Mouse (Mus musculus): ENCODE results near the gene Gm1604a.
"Not testable (repeated sequence)": the region's sequence is repeated elsewhere in the genome, so short reads cannot be mapped to it uniquely, and the experiment has no call there.

Gene Gm1604a

GRCm38 (mm10) chr17:7068997-7069539, 43.7 kb downstream of the Gm1604a start:
- not testable (repeated sequence) for DNase-seq (ENCODE audit: extremely low read depth, insufficient read length, low spot score)

DNA sequence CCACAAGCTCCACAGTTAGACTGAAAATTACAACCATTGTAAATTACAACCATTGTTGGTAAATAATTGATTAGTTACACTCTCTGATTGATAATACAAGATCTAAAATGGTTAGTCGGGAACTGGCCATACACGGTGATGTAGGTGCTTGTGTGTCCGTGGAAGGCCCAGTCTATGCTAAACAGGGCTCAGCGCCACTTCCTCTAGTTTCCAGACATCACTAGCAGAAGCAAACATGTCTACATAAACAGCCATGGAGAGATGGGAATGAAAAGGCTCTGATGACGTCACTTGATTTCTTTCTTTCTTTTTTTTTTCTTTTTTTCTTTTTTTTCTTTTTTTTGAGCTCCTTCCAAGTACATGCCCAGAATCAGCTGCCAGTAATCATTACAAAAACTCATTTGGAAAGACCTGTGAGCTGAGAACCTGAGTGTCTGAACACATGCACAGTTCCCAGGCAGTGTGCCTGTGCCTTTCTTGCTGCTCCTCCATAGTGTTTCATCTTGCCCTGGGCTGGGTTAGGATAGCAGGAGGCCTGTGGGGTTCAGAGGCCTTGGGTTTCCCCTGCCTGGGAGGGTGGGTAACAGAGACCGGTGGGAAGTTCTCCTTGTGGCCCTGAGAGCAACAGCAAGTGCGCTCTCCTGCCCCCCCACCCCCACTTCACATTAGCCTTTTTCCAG, 44.3 kb downstream of the Gm1604a start:
- not testable (repeated sequence) for DNase-seq (ENCODE audit: extremely low read depth, insufficient read length, low spot score)

DNA sequence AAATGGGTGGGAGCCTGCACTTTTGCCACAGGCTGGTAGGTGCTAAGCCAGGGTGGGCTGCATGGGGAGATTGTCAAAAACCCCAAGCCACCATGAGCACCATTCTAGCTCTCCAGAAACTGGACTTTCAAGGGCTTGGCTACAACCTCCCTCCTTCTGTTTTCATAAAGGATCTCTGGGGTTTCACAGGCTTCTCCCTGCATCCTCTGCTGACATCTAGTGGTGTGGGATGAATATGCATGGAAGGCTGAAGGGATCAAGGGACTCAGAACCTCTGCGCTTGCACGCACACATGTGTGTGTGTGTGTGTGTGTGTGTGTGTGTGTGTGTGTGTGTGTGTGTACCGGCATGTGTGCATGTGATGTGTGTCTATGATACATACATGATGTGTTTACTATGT, 49.1 kb downstream of the Gm1604a start:
- DNase-seq (ENCODE audit: extremely low read depth, insufficient read length, low spot score) = not testable (repeated sequence)

- not testable (repeated sequence) for DNase-seq (ENCODE audit: extremely low read depth, insufficient read length, low spot score)
Measured at GRCm38 (mm10) chr17:7075519-7075918, 50.2 kb downstream of the Gm1604a start.

DNA sequence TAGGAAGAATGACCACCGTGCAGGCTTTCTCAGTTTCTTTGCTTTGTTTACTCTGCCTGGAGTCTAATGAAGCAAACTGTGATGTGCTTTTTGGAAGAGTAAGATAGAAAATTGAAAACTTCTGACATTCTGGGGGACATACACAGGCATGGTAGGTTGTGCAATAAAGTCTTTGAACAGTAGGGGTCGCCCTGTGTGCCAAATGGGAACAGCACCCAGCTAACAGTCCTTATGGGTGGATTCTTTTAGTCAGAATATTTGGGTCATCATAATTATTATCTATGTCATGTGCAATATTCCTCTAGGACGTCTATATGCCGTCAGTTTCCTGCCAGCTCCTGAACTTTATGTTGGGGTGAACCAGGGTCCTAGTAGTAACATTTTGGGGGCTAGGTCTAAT, 54.2 kb downstream of the Gm1604a start:
- DNase-seq (ENCODE audit: extremely low read depth, insufficient read length, low spot score) = not testable (repeated sequence)

GRCm38 (mm10) chr17:7084523-7084922, 59.2 kb downstream of the Gm1604a start:
- DNase-seq (ENCODE audit: extremely low read depth, insufficient read length, low spot score) = not testable (repeated sequence)

GRCm38 (mm10) chr17:7085469-7086168, 60.3 kb downstream of the Gm1604a start:
- DNase-seq (ENCODE audit: extremely low read depth, insufficient read length, low spot score) = not testable (repeated sequence)

DNA sequence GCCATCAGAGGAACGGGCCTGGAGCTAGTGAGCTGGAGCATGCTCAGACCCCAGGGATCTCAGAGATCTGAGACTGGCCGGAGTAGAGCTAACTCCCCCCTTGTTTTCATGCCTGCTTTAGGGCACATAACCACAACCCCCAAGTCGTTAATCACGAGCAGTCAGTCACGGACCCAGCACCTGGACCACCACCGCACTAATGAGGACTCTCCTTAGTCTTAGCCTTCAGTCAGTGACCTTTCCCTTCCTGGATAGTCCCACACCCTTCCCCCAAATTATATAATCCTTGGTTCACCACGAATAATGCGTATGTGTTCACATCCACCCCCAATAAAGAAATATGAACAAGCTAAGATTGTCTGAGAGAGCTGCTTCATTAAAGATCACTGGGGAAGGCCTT, 61.5 kb downstream of the Gm1604a start:
- not testable (repeated sequence) for DNase-seq (ENCODE audit: extremely low read depth, insufficient read length, low spot score)

GRCm38 (mm10) chr17:7097835-7098519, 72.6 kb downstream of the Gm1604a start:
- DNase-seq (ENCODE audit: extremely low read depth, insufficient read length, low spot score) = not testable (repeated sequence)

GRCm38 (mm10) chr17:7099096-7099495, 73.7 kb downstream of the Gm1604a start:
- not testable (repeated sequence) for DNase-seq (ENCODE audit: extremely low read depth, insufficient read length, low spot score)

GRCm38 (mm10) chr17:7102945-7103344, 77.6 kb downstream of the Gm1604a start:
- DNase-seq (ENCODE audit: extremely low read depth, insufficient read length, low spot score) = not testable (repeated sequence)

DNA sequence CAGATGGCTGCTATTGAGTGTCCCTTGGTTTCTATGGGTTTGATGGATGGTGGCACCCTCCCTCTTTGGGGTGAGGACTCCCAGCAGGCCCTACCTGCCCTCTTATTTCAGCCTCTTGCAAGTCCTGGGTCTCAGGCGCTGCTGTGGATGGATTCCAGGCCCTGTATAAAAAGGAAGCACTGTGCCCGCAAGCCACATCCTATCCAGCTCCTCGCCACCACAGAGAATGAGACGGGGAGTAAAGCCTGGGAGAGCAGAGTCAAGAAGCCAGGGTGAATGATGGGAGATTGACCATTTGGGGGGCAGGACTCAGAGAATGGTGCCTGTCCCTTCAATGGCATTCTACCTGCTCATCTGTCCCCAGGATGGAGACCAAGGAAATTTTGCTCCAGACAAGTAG, 86.3 kb downstream of the Gm1604a start:
- DNase-seq (ENCODE audit: extremely low read depth, insufficient read length, low spot score) = not testable (repeated sequence)

DNA sequence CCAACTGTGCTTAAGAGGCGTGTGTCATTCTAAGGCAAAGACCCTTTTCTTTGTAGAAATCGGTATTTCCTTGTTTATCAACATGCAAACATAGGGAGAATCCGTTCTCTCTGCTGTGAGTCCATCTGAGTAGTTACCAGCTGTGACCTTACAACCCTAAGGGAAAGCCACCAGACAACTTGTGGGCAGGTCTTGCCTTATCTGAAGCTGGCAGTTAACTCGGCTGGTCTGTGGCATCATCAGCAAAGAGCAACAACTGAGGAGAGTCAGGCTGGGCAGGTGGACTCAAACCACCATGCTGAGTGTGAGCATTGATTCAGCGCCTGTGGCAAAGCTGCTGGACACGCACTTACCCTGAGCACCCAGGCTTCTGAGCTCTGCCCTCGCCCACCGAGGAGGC, 90.9 kb downstream of the Gm1604a start:
- DNase-seq (ENCODE audit: extremely low read depth, insufficient read length, low spot score) = not testable (repeated sequence)

DNA sequence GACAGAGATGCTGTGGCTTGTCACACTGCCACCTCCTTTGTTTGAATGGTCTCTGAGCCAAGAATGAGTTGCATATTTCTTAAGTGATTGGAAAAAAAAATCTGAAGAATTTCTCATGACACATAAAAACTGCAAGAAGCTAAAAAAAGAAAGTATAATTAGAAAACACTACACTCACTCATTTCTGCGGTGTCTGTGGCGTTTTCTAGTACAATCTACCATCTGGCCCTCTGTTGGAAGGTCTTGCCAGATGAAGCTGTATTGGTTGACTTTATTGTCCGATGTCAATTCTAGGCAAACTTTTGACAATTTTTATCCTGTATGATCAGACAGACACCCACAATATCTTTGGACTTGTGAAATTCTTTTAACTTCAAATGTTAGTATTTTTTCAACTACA, 95.5 kb downstream of the Gm1604a start:
- not testable (repeated sequence) for DNase-seq (ENCODE audit: extremely low read depth, insufficient read length, low spot score)

DNA sequence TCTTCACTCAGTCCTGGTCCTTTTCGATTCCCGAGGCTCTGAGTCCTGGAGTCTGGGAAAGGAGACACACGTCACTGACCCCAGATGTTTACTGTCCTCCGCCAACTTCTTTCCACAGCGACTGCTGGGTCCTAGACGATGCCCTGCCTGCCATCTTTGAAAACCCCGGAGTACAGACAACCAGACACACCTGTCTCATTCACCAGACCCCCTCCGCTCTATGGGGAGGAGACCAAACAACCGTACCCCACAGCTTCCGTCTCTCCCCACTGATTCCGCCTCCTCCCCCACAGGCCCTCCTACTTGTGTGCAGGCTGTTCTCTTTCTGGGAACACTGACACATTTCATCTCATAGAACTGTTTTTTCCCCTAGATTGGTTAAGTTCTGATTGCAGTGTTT, 97.2 kb downstream of the Gm1604a start:
- DNase-seq (ENCODE audit: extremely low read depth, insufficient read length, low spot score) = not testable (repeated sequence)

DNA sequence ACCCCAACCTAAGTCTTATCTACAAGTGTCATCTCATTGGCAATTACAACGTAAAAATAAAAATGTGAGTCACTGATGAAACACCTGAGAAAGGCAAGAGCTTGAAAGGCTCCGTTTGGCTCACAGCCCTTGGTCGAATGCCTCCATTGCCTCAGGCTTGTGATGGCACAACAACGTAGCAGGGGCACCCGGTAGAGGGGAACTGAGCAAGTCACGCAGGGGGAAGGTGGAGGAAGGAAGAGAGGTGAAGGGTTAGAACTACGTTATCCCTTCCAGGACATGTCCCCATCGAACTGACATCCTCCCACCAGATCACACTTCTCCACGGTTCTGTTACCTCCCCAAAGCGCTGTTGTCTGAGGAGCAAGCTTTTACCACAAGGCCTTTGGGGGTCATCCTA, 101.1 kb downstream of the Gm1604a start:
- DNase-seq (ENCODE audit: extremely low read depth, insufficient read length, low spot score) = not testable (repeated sequence)

GRCm38 (mm10) chr17:7134002-7134401, 108.6 kb downstream of the Gm1604a start:
- not testable (repeated sequence) for DNase-seq (ENCODE audit: extremely low read depth, insufficient read length, low spot score)

DNA sequence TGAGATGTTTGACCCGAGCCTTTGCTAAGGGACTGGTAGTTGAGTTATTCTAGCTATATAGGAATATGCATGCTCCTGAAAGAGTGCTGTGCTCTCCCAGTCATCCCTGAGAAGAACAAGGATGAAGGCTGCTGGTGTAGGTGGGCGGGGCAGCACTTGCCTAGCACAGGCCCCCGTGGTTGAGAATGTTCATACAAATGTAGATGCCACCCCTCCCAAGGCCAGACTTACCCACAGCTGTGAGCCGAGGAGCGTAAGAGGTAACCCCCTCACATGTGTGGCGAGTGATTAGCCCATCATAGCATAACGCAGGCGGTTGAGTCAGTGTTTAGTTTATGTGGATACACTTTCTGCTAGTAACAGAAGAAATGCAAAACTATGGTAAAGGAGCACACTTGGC, 109.9 kb downstream of the Gm1604a start:
- DNase-seq (ENCODE audit: extremely low read depth, insufficient read length, low spot score) = not testable (repeated sequence)

Measured in 3134 (cell line).